Mouse (Mus musculus) CH12.LX (cell line): ENCODE results near the gene Rgl1. TPM values are rescaled to one million over a fixed set of nuclear protein-coding genes. Genes with fewer than 3 reads are reported as not detected.

Source experiments
- DNase-seq: peaks from one replicate; pipeline ENCODE4 v3.0.0-alpha.2; 2013; ENCODE audit errors: extremely low read depth
- H3K27ac ChIP-seq: 2 replicates; pipeline ENCODE4 v1.5.1; 2012; ENCODE audit warnings: low read depth, mild to moderate bottlenecking, control low read depth, moderate library complexity; ENCODE audit not compliant: insufficient read depth
- H3K27me3 ChIP-seq: replicated peaks from 2 replicates; pipeline ENCODE3; 2012; ENCODE audit warnings: inconsistent platforms
- H3K36me3 ChIP-seq, 2 experiments: replicated peaks in 1 of 2; 2 replicates each; pipeline versions ENCODE3 to v1.6.1; 2012; ENCODE audit warnings: inconsistent platforms in 1 of 2, low read length in 1 of 2, mild to moderate bottlenecking in 1 of 2, mixed read lengths in 1 of 2, moderate library complexity in 1 of 2; ENCODE audit not compliant: control insufficient read depth in 1 of 2, insufficient read depth in 1 of 2
- H3K4me1 ChIP-seq, 2 experiments: 2 replicates each; pipeline ENCODE4 v1.6.1; 2012; ENCODE audit warnings: inconsistent platforms in 1 of 2, moderate library complexity in 1 of 2; ENCODE audit not compliant: insufficient read depth in 2 of 2, control insufficient read depth in 1 of 2
- H3K4me2 ChIP-seq: 2 replicates; pipeline ENCODE4 v1.6.1; 2012; ENCODE audit warnings: low read depth, mild to moderate bottlenecking, control low read depth; ENCODE audit not compliant: poor library complexity, insufficient read depth, severe bottlenecking
- H3K4me3 ChIP-seq, 3 experiments: fragments of 150-350 bp in 1 of 3; sonication (generic) in 1 of 3; replicated peaks in 1 of 3; 2 replicates each; pipeline versions ENCODE3 to v1.5.1; 2011 to 2012; ENCODE audit warnings: low read depth in 2 of 3, low read length in 2 of 3, mild to moderate bottlenecking in 2 of 3, moderate library complexity in 2 of 3, control low read depth in 1 of 3, improper control_type of control experiment in 1 of 3, inconsistent platforms in 1 of 3, mixed read lengths in 1 of 3; ENCODE audit not compliant: poor library complexity in 1 of 3
- H3K79me2 ChIP-seq: replicated peaks from 2 replicates; pipeline ENCODE4 v1.6.1; 2012; ENCODE audit warnings: mild to moderate bottlenecking, moderate library complexity; ENCODE audit not compliant: control insufficient read depth, poor library complexity, insufficient read depth, severe bottlenecking; ENCODE audit errors: extremely low read depth
- H3K9ac ChIP-seq: 2 replicates; pipeline ENCODE4 v1.6.1; 2012; ENCODE audit warnings: low read depth, mild to moderate bottlenecking, control low read depth, moderate library complexity; ENCODE audit not compliant: insufficient read depth
- H3K9me3 ChIP-seq: replicated peaks from 2 replicates; pipeline ENCODE3; 2012; ENCODE audit warnings: low read length, inconsistent platforms, mixed read lengths
- CHD1 ChIP-seq: IDR thresholded peaks from 2 replicates; pipeline ENCODE4 v1.6.1; 2012; ENCODE audit warnings: low read depth, low read length, improper control_type of control experiment, inconsistent platforms
- CTCF ChIP-seq, 2 experiments: IDR thresholded peaks in 1 of 2; conservative IDR thresholded peaks in 1 of 2; 2 replicates each; pipeline ENCODE4 v1.5.1; 2011 to 2012; ENCODE audit warnings: low read depth in 2 of 2, low read length in 2 of 2, improper control_type of control experiment in 1 of 2, inconsistent platforms in 1 of 2, mild to moderate bottlenecking in 1 of 2, moderate library complexity in 1 of 2
- ELF1 ChIP-seq: IDR thresholded peaks from 2 replicates; pipeline ENCODE4 v1.6.1; 2014; ENCODE audit warnings: low read depth, mild to moderate bottlenecking, inconsistent platforms, low read length, improper control_type of control experiment
- ETS1 ChIP-seq: conservative IDR thresholded peaks from 2 replicates; pipeline ENCODE4 v1.6.1; 2012; ENCODE audit warnings: low read depth, mild to moderate bottlenecking, inconsistent platforms, low read length, improper control_type of control experiment, moderate library complexity
- HCFC1 ChIP-seq: IDR thresholded peaks from 2 replicates; pipeline ENCODE4 v1.6.1; 2012; ENCODE audit warnings: low read depth, mild to moderate bottlenecking, inconsistent platforms, low read length, improper control_type of control experiment
- IRF4 ChIP-seq: IDR thresholded peaks from 2 replicates; pipeline ENCODE4 v1.6.1; 2014; ENCODE audit warnings: low read depth, mild to moderate bottlenecking, inconsistent platforms, low read length, improper control_type of control experiment
- JUN ChIP-seq: IDR thresholded peaks from 2 replicates; pipeline ENCODE4 v1.6.1; 2011; ENCODE audit warnings: low read depth, mild to moderate bottlenecking, low read length, improper control_type of control experiment, moderate library complexity; ENCODE audit not compliant: insufficient read depth
- KAT2A ChIP-seq: IDR thresholded peaks from 2 replicates; pipeline ENCODE4 v1.6.1; 2012; ENCODE audit warnings: low read length, improper control_type of control experiment, inconsistent platforms; ENCODE audit not compliant: insufficient replicate concordance
- MAFK ChIP-seq: IDR thresholded peaks from 2 replicates; pipeline ENCODE4 v1.6.1; 2011; ENCODE audit warnings: low read length, improper control_type of control experiment; ENCODE audit not compliant: insufficient replicate concordance
- MEF2A ChIP-seq: IDR thresholded peaks from 2 replicates; pipeline ENCODE4 v1.6.1; 2014; ENCODE audit warnings: low read depth, mild to moderate bottlenecking, inconsistent platforms, low read length, improper control_type of control experiment, borderline replicate concordance
- NELFE ChIP-seq: IDR thresholded peaks from 2 replicates; pipeline ENCODE4 v1.6.1; 2011; ENCODE audit warnings: low read depth, low read length, improper control_type of control experiment
- POLR2A ChIP-seq: IDR thresholded peaks from 2 replicates; pipeline ENCODE4 v1.6.1; 2011; ENCODE audit warnings: low read depth, mild to moderate bottlenecking, improper control_type of control experiment, low read length
- POLR2AphosphoS2 ChIP-seq: IDR thresholded peaks from 2 replicates; pipeline ENCODE4 v1.6.1; 2011; ENCODE audit warnings: low read depth, low read length, improper control_type of control experiment
- RCOR1 ChIP-seq: conservative IDR thresholded peaks from 2 replicates; pipeline ENCODE4 v1.6.1; 2012; ENCODE audit warnings: low read depth, mild to moderate bottlenecking, inconsistent platforms, low read length, improper control_type of control experiment
- SIN3A ChIP-seq: IDR thresholded peaks from 2 replicates; pipeline ENCODE4 v1.6.1; 2012; ENCODE audit warnings: low read length, improper control_type of control experiment, inconsistent platforms
- USF1 ChIP-seq: IDR thresholded peaks from 2 replicates; pipeline ENCODE4 v1.6.1; 2014; ENCODE audit warnings: low read depth, mild to moderate bottlenecking, inconsistent platforms, low read length, improper control_type of control experiment
- USF2 ChIP-seq: conservative IDR thresholded peaks from 2 replicates; pipeline ENCODE4 v1.6.1; 2011; ENCODE audit warnings: low read depth, low read length, improper control_type of control experiment
- ZC3H11A ChIP-seq: IDR thresholded peaks from 2 replicates; pipeline ENCODE4 v1.6.1; 2012; ENCODE audit warnings: low read depth, mild to moderate bottlenecking, inconsistent platforms, low read length, improper control_type of control experiment
- ZNF384 ChIP-seq: IDR thresholded peaks from 2 replicates; pipeline ENCODE4 v1.6.1; 2012; ENCODE audit warnings: low read depth, low read length, improper control_type of control experiment, inconsistent platforms
- dilution Hi-C: fragments of 300-500 bp; cut with MboI; formaldehyde crosslinking; loops from 2 replicates; pipeline ENCODE4 v1.14.3; 2020; ENCODE audit warnings: low sequenced_read_pairs; ENCODE audit not compliant: extremely low pct_unique_long_range_greater_than_20kb, extremely low pct_ligation_motif_present
- in situ Hi-C: fragments of 300-500 bp; cut with MboI; formaldehyde crosslinking; loops from 3 replicates; pipeline ENCODE4 v1.14.3; 2019; ENCODE audit warnings: low sequenced_read_pairs, low pct_ligation_motif_present, low pct_unique_long_range_greater_than_20kb, mixed read lengths
- polyA plus RNA-seq: library from polyadenylated mRNA; unstranded; fragments of >175 nt; gene quantifications from 2 replicates; pipeline ENCODE4 v1.2.1, GENCODE M21; 2012; ENCODE audit warnings: low read depth; ENCODE audit not compliant: insufficient read length
- total RNA-seq, 2 experiments: library from RNA; depleted of rRNA; stranded (reverse); fragments of 300-350 nt in 1 of 2; fragments of >200 nt in 1 of 2; gene quantifications; 2 replicates each; pipeline ENCODE4 v1.2.3; 2012 to 2014

The Rgl1 gene
- total and polyA plus RNA-seq, 3 experiments = 0.25 to 1.7 (median 0.74) TPM

DNA sequence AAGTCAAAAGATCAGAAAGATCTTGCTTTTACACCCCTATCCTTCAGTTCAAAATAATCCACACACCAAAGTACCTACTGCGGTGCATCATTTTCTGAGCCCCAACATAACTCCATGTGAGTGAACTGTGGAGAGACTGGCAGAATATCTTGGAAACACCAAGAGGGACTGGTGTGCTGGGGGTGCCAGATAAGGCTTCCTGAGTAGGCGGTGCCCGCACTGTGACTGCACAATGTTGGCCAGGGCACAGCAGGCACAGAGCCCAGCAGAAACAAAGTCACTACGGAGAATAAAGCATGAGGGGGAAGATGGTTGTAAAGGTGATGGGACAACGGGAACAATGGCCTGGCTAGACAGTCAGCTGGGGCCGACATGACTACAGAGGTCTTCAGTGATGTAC lies 173.5 kb downstream of the Rgl1 start:
- Histone ChIP-seq H3K9me3 (no peaks in the 10 kb centered on the region), H3K27ac (no peak overlapping the region), H3K36me3 (no peaks in the 10 kb centered on the region), H3K4me2 (no peak overlapping the region), H3K4me1 (peaks cover 0 to 19% of the 10 kb centered on the region in 2 experiments; a peak in 3 of 4 replicates), H3K79me2 (no peaks in the 10 kb centered on the region), H3K27me3 (no peaks in the 10 kb centered on the region), H3K9ac (no peak overlapping the region), H3K4me3 (no peak overlapping the region)
- TF ChIP-seq ETS1 (no peak), POLR2A (no peak), CHD1 (no peak), HCFC1 (no peak), ZC3H11A (no peak), RCOR1 (no peak), NELFE (no peak), JUN (no peak), MAFK (no peak), POLR2AphosphoS2 (no peak), MEF2A (no peak), KAT2A (no peak), USF1 (no peak), USF2 (no peak), CTCF (conservative IDR thresholded peaks at IDR 0.05 in 1 of 2, IDR thresholded peaks at IDR 0.05 in 1 of 2; ENCODE audit: low read depth in 2 of 2, low read length in 2 of 2) (no peak), ELF1 (no peak), SIN3A (no peak)
- dilution Hi-C loops = no loop called here
- DNase-seq = no peak
- in situ Hi-C loops = no loop called here

DNA sequence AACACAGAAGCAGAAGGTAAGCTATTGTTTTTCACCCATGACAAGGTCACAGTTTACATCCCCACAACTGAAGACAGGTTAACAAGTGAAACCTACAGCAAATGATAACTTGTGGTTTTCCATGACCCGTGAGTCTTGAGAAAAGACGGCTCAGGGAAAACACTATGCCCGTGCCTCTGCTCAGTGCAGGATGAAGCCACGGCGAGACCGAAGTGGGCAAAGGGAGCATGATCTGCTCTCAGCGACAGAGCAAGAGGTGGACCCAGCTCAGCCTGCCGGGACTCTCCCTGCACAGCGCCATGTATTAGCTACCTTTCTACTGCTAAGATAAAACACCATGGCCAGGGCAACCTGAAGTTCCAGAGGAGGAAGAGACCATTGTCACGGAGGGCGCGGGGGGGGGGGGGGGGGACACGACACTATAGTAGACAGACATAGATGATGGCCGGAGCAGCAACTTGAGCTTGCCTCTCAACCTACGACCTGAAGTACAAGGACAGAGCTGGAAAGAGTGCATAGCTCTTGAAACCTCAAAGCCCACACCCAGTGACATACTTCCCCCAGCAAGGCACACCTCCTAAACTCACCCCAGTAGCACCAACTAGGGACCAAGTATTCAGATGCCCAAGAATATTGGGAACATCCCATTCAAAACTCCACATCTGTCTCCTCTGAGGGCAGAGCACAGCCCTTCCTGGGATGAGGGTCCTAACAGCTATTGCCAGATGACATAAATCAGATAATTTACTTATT lies 174.2 kb downstream of the Rgl1 start:
- Histone ChIP-seq H3K27me3 (no peaks in the 10 kb centered on the region), H3K4me2 (no peak overlapping the region), H3K79me2 (no peaks in the 10 kb centered on the region), H3K4me1 (peaks cover 0 to 14% of the 10 kb centered on the region in 2 experiments; a peak in 2 of 4 replicates), H3K27ac (no peak overlapping the region), H3K9ac (no peak overlapping the region), H3K9me3 (no peaks in the 10 kb centered on the region), H3K36me3 (no peaks in the 10 kb centered on the region), H3K4me3 (no peak overlapping the region)
- dilution Hi-C loops (no loop called here), in situ Hi-C loops (no loop called here)
- TF ChIP-seq ZNF384 (no peak), IRF4 (no peak)
- DNase-seq = no peak
